Mouse (Mus musculus) forebrain, embryonic 14.5 days (tissue): ENCODE results near the gene Upf2. TPM values are rescaled to one million over a fixed set of nuclear protein-coding genes. Genes with fewer than 3 reads are reported as not detected.

Experiments used
- ATAC-seq: fragments of 200-750 bp; cut with Nextera tagmentation; 2 replicates; pipeline ENCODE4 v1.8.0; 2017; ENCODE audit warnings: mild to moderate bottlenecking, moderate library complexity
- DNase-seq: peaks from one replicate; pipeline ENCODE4 v3.0.0-alpha.2; 2015; ENCODE audit warnings: low spot score
- H3K27ac ChIP-seq: fragments of 300-500 bp; sonication (generic); 2 replicates; pipeline ENCODE4 v1.5.1; 2014; ENCODE audit warnings: low read depth, mild to moderate bottlenecking, control low read depth, low read length, moderate library complexity
- H3K27me3 ChIP-seq: fragments of 300-500 bp; sonication (generic); replicated peaks from 2 replicates; pipeline ENCODE4 v1.6.1; 2014; ENCODE audit warnings: low read length, control low read depth, mixed read lengths; ENCODE audit not compliant: control insufficient read depth, insufficient read depth
- H3K36me3 ChIP-seq: fragments of 300-500 bp; sonication (generic); 2 replicates; pipeline ENCODE4 v1.6.1; 2014; ENCODE audit warnings: low read length, control low read depth; ENCODE audit not compliant: control insufficient read depth, insufficient read depth
- H3K4me1 ChIP-seq: fragments of 300-500 bp; sonication (generic); 2 replicates; pipeline ENCODE4 v1.6.1; 2014; ENCODE audit warnings: antibody characterized with exemption, low read length, control low read depth; ENCODE audit not compliant: control insufficient read depth, insufficient read depth
- H3K4me2 ChIP-seq: fragments of 300-500 bp; sonication (generic); 2 replicates; pipeline ENCODE4 v1.6.1; 2014; ENCODE audit warnings: mild to moderate bottlenecking, control low read depth, low read length
- H3K4me3 ChIP-seq: fragments of 300-500 bp; sonication (generic); 2 replicates; pipeline ENCODE4 v1.5.1; 2014; ENCODE audit warnings: low read depth, low read length, control low read depth
- H3K9ac ChIP-seq: fragments of 300-500 bp; sonication (generic); 2 replicates; pipeline ENCODE4 v1.6.1; 2014; ENCODE audit warnings: mild to moderate bottlenecking, low read length, control low read depth, moderate library complexity
- H3K9me3 ChIP-seq: fragments of 300-500 bp; sonication (generic); replicated peaks from 2 replicates; pipeline ENCODE4 v1.6.1; 2016; ENCODE audit warnings: low read length, control low read depth, mixed read lengths; ENCODE audit not compliant: control insufficient read depth
- WGBS: fragments of 180-500 bp; shearing (Covaris S2); extraction: QIAGEN DNeasy Blood & Tissue Kit; methylation state at CpG from one replicate; pipeline ENCODE4 v1.1.7; 2014; 5-methylcytosine and 5-hydroxymethylcytosine counted together
- polyA plus RNA-seq: library from polyadenylated mRNA; unstranded; fragments of >200 nt; fragmentation: Nextera tagmentation; extraction: Ambion mirVana; gene quantifications from 2 replicates; pipeline ENCODE4 v1.2.1, GENCODE M21; 2014

Gene Upf2
- polyA plus RNA-seq, 1 experiment from 2014 or later, result 7.6 TPM

GRCm38 (mm10) chr2:6100755-6101154 lies 149.5 kb downstream of the Upf2 start:
- Histone ChIP-seq H3K36me3 (no peaks in the 10 kb centered on the region), H3K4me2 (peak overlapping the region; percentile 92), H3K4me1 (0 out of 2 replicates have a peak, but pooled peaks cover 2% of the 10 kb centered on the region), H3K4me3 (peak overlapping the region; percentile 44), H3K27ac (no peak overlapping the region), H3K27me3 (0 out of 2 replicates have a peak, but pooled peaks cover 12% of the 10 kb centered on the region), H3K9ac (peak overlapping the region; percentile 62), H3K9me3 (no peaks in the 10 kb centered on the region)
- WGBS, result 50% methylated on average over 20 of the region's 20 CpGs
- ATAC-seq (peak; percentile 12; the same call in 1 of the 2 replicates), DNase-seq (no peak)

DNA sequence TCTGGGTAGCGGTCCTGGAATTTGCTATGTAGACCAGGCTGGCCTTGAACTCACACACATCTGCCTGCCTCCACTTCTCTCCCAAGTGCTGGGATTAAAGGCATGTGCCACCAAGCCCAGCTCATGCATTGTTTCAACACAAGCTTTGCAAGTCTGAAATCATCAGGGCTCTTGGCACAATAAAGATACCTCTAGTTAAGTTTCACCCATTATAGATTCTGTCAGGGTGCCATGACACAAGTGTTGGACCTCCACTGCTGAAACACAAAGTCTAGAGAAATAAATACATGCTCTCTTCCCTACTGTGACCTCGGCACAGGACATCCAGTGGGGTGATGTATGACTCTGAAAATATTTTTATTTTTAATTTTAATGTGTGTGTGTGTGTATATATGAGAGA lies 154.2 kb downstream of the Upf2 start:
- no peaks in the 10 kb centered on the region for H3K36me3 ChIP-seq
- ATAC-seq (no peak), DNase-seq (no peak)
- H3K4me3 ChIP-seq, result no peak overlapping the region
- H3K27ac ChIP-seq, result no peak overlapping the region
- 0 out of 2 replicates have a peak, but pooled peaks cover 2% of the 10 kb centered on the region for H3K4me1 ChIP-seq
- WGBS, result 96% methylated on average over 2 of the region's 2 CpGs
- H3K9ac ChIP-seq, result no peak overlapping the region
- no peaks in the 10 kb centered on the region for H3K9me3 ChIP-seq
- H3K4me2 ChIP-seq, result no peak overlapping the region
- 0 out of 2 replicates have a peak, but pooled peaks cover 8% of the 10 kb centered on the region for H3K27me3 ChIP-seq

Other genes with a start within 250 kb of the Upf2 start
- 3.8 and 4.1 TPM in 2 replicates for gene Camk1d, start 237.0 kb upstream of the Upf2 start, polyA plus RNA-seq
- 32.0 and 36.2 TPM in 2 replicates for gene Nudt5, start 106.5 kb upstream of the Upf2 start, polyA plus RNA-seq
- 278 and 301 TPM in 2 replicates for gene Cdc123, start 106.3 kb upstream of the Upf2 start, polyA plus RNA-seq
- 0.63 and 0.85 TPM in 2 replicates for gene Gm13199, start 88.5 kb upstream of the Upf2 start, polyA plus RNA-seq
- 80.3 and 86.8 TPM in 2 replicates for gene Sec61a2, start 56.0 kb upstream of the Upf2 start, polyA plus RNA-seq
- 2.5 and 3.5 TPM in 2 replicates for gene Dhtkd1, start 8.7 kb upstream of the Upf2 start, polyA plus RNA-seq
- 1.8 and 3.4 TPM in 2 replicates for gene Proser2, start 178.7 kb downstream of the Upf2 start, polyA plus RNA-seq